Mouse (Mus musculus): ENCODE measurements around the gene Dock6. TPM values are rescaled to one million over a fixed set of nuclear protein-coding genes. Genes with fewer than 3 reads are reported as not detected.
"Not testable (repeated sequence)": the region's sequence is repeated elsewhere in the genome, so short reads cannot be mapped to it uniquely, and the experiment has no call there.

Gene Dock6
- polyA plus RNA-seq, 1 experiment from 2014 or later: 5.3 TPM

DNA sequence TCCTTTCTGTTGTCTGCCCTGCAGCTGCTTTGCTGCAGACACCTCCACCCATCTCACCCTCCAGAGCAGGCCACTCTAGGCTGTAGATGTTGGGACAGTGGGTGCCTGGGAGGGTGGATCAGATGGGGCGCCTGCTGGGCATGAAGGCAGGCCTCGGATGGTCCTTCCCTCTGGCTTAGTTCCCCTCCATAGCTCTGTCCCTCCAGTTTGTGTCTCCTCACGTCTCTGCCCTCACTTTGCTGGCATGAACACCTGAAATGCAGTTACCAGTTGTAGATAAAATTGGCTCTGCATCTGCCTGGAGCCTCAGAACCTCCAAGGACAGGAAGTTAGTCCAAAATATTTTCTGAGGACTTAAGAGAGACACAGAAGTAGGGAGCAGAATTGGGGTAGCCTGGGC, 55.5 kb downstream of the Dock6 start:
- no peak overlapping the region for H3K27ac ChIP-seq (ENCODE audit: low read length)
- H3K4me1 ChIP-seq (ENCODE audit: control insufficient read depth, low read depth, low read length): peaks cover 17% of the 10 kb centered on the region
- peaks cover 4% of the 10 kb centered on the region for H3K27me3 ChIP-seq (ENCODE audit: control insufficient read depth, insufficient read depth, low read depth, low read length)
- no peak overlapping the region for H3K4me3 ChIP-seq (ENCODE audit: low read depth, low read length)
- H3K4me2 ChIP-seq (ENCODE audit: low read depth, low read length): peak overlapping the region; percentile 89; the same call in 1 of the 2 replicates
- no peak overlapping the region for H3K9ac ChIP-seq (ENCODE audit: low read depth, low read length)
- H3K9me3 ChIP-seq (replicated peaks; ENCODE audit: control insufficient read depth, low read length): no peaks in the 10 kb centered on the region
- H3K36me3 ChIP-seq (ENCODE audit: control insufficient read depth, insufficient read depth): peaks cover 3% of the 10 kb centered on the region; the same call in 1 of the 2 replicates
- ATAC-seq (ENCODE audit: low read depth): no peak
- 44% methylated on average over 3 of the region's 3 CpGs for WGBS (ENCODE audit: insufficient replicate concordance)

GRCm38 (mm10) chr9:21796259-21796658, 56.2 kb downstream of the Dock6 start:
- H3K4me1 ChIP-seq (ENCODE audit: control insufficient read depth, low read depth, low read length): peaks cover 17% of the 10 kb centered on the region
- 0 out of 2 replicates have a peak overlapping the region, but pooled peaks have one; percentile 24 for H3K4me2 ChIP-seq (ENCODE audit: low read depth, low read length)
- WGBS (ENCODE audit: insufficient replicate concordance): 31% methylated on average over 3 of the region's 3 CpGs
- H3K4me3 ChIP-seq (ENCODE audit: low read depth, low read length): peak overlapping the region; percentile 6; the same call in 1 of the 2 replicates
- no peak for ATAC-seq (ENCODE audit: low read depth)
- peaks cover 4% of the 10 kb centered on the region for H3K27me3 ChIP-seq (ENCODE audit: control insufficient read depth, insufficient read depth, low read depth, low read length)
- no peak overlapping the region for H3K9ac ChIP-seq (ENCODE audit: low read depth, low read length)
- no peak overlapping the region for H3K27ac ChIP-seq (ENCODE audit: low read length)
- peaks cover 3% of the 10 kb centered on the region; the same call in 1 of the 2 replicates for H3K36me3 ChIP-seq (ENCODE audit: control insufficient read depth, insufficient read depth)
- no peaks in the 10 kb centered on the region for H3K9me3 ChIP-seq (replicated peaks; ENCODE audit: control insufficient read depth, low read length)

- no peak overlapping the region for H3K4me2 ChIP-seq (ENCODE audit: low read depth, low read length)
- no peak for ATAC-seq (ENCODE audit: low read depth)
- peaks cover 3% of the 10 kb centered on the region; the same call in 1 of the 2 replicates for H3K36me3 ChIP-seq (ENCODE audit: control insufficient read depth, insufficient read depth)
- no peak overlapping the region for H3K4me3 ChIP-seq (ENCODE audit: low read depth, low read length)
- WGBS (ENCODE audit: insufficient replicate concordance): 62% methylated on average over 5 of the region's 5 CpGs
- no peak overlapping the region for H3K9ac ChIP-seq (ENCODE audit: low read depth, low read length)
- H3K9me3 ChIP-seq (replicated peaks; ENCODE audit: control insufficient read depth, low read length): no peaks in the 10 kb centered on the region
- H3K27ac ChIP-seq (ENCODE audit: low read length): no peak overlapping the region
- peaks cover 4% of the 10 kb centered on the region for H3K27me3 ChIP-seq (ENCODE audit: control insufficient read depth, insufficient read depth, low read depth, low read length)
- peaks cover 17% of the 10 kb centered on the region for H3K4me1 ChIP-seq (ENCODE audit: control insufficient read depth, low read depth, low read length)
Observed at GRCm38 (mm10) chr9:21795579-21795978, 56.9 kb downstream of the Dock6 start.

DNA sequence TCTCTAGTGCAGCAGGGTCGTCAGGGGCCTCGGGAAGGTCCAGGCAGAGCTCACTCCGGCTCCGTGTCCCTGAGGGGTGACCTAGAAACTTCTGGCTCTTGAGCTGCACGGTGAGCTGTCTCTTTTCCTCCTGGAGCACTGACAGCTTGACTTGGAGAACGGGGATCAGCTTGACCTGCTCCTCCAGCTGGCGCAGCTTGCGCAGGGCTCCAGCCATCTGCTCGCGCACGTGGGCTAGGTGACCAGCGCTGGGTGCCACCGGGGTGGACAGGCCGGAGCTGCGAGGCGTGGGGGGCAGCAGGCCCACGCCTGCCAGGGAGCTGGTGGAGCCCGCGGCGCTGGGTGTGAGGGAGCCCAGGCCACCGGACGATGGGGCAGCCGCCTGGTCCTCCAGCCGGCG, 57.5 kb downstream of the Dock6 start:
- 81% methylated on average over 23 of the region's 25 CpGs for WGBS (ENCODE audit: insufficient replicate concordance)
- peaks cover 4% of the 10 kb centered on the region for H3K27me3 ChIP-seq (ENCODE audit: control insufficient read depth, insufficient read depth, low read depth, low read length)

DNA sequence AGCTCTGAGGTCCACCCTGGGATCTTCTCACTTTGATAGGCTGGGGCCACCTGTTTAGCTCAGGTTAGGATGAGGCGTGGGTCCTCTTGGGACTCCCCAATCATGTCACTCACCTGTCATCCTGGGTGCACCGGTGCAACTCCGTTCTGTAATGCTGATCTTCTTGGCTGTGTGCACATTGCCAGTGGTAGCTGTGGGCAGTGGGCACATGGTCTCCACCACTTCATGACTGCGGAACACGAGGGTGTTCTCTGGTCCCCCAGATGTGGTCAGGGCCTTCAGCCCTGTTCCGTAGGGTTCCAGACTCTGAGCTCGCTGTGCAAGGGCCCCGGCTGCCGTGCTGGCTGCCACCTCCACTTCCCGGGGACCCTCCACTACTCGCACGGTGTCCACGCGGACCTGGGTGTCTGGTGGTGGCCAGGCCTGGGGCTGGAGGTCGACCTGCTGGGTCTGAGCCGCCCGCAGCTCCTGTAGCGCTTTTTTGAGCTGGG, 58.0 kb downstream of the Dock6 start:
- Histone ChIP-seq H3K27ac (ENCODE audit: low read length) (no peak overlapping the region), H3K27me3 (ENCODE audit: control insufficient read depth, insufficient read depth, low read depth, low read length) (peaks cover 4% of the 10 kb centered on the region), H3K4me2 (ENCODE audit: low read depth, low read length) (no peak overlapping the region), H3K4me3 (ENCODE audit: low read depth, low read length) (no peak overlapping the region), H3K9ac (ENCODE audit: low read depth, low read length) (no peak overlapping the region), H3K4me1 (ENCODE audit: control insufficient read depth, low read depth, low read length) (peaks cover 17% of the 10 kb centered on the region), H3K9me3 (replicated peaks; ENCODE audit: control insufficient read depth, low read length) (no peaks in the 10 kb centered on the region), H3K36me3 (ENCODE audit: control insufficient read depth, insufficient read depth) (peaks cover 3% of the 10 kb centered on the region; the same call in 1 of the 2 replicates)
- no peak for ATAC-seq (ENCODE audit: low read depth)
- 85% methylated on average over 18 of the region's 18 CpGs for WGBS (ENCODE audit: insufficient replicate concordance)

More for the DNA sequence above, 57.5 kb downstream of the Dock6 start:
- peaks cover 3% of the 10 kb centered on the region; the same call in 1 of the 2 replicates for H3K36me3 ChIP-seq (ENCODE audit: control insufficient read depth, insufficient read depth)
- H3K4me2 ChIP-seq (ENCODE audit: low read depth, low read length): no peak overlapping the region
- no peak overlapping the region for H3K27ac ChIP-seq (ENCODE audit: low read length)
- H3K9me3 ChIP-seq (replicated peaks; ENCODE audit: control insufficient read depth, low read length): no peaks in the 10 kb centered on the region
- peaks cover 17% of the 10 kb centered on the region for H3K4me1 ChIP-seq (ENCODE audit: control insufficient read depth, low read depth, low read length)
- no peak for ATAC-seq (ENCODE audit: low read depth)
- no peak overlapping the region for H3K4me3 ChIP-seq (ENCODE audit: low read depth, low read length)
- no peak overlapping the region for H3K9ac ChIP-seq (ENCODE audit: low read depth, low read length)

- not testable (repeated sequence) for H3K4me2 ChIP-seq (ENCODE audit: low read depth, low read length); H3K9ac ChIP-seq (ENCODE audit: low read depth, low read length); ATAC-seq (ENCODE audit: low read depth); H3K9me3 ChIP-seq (replicated peaks; ENCODE audit: control insufficient read depth, low read length); H3K36me3 ChIP-seq (ENCODE audit: control insufficient read depth, insufficient read depth); H3K27ac ChIP-seq (ENCODE audit: low read length); H3K4me3 ChIP-seq (ENCODE audit: low read depth, low read length); H3K27me3 ChIP-seq (ENCODE audit: control insufficient read depth, insufficient read depth, low read depth, low read length)
- 77% methylated on average over 6 of the region's 6 CpGs for WGBS (ENCODE audit: insufficient replicate concordance)
- H3K4me1 ChIP-seq (ENCODE audit: control insufficient read depth, low read depth, low read length): peaks cover 15% of the 10 kb centered on the region
Observed at GRCm38 (mm10) chr9:21793507-21793906, 58.9 kb downstream of the Dock6 start.

GRCm38 (mm10) chr9:21792644-21793043, 59.8 kb downstream of the Dock6 start:
- WGBS (ENCODE audit: insufficient replicate concordance): 19% methylated on average over 8 of the region's 8 CpGs
- ATAC-seq (ENCODE audit: low read depth): no peak
- H3K9me3 ChIP-seq (replicated peaks; ENCODE audit: control insufficient read depth, low read length): no peaks in the 10 kb centered on the region
- H3K27ac ChIP-seq (ENCODE audit: low read length): no peak overlapping the region
- no peak overlapping the region for H3K4me2 ChIP-seq (ENCODE audit: low read depth, low read length)
- peaks cover 3% of the 10 kb centered on the region; the same call in 1 of the 2 replicates for H3K36me3 ChIP-seq (ENCODE audit: control insufficient read depth, insufficient read depth)
- peaks cover under 1% of the 10 kb centered on the region for H3K27me3 ChIP-seq (ENCODE audit: control insufficient read depth, insufficient read depth, low read depth, low read length)
- no peak overlapping the region for H3K4me3 ChIP-seq (ENCODE audit: low read depth, low read length)
- no peak overlapping the region for H3K9ac ChIP-seq (ENCODE audit: low read depth, low read length)
- peaks cover 8% of the 10 kb centered on the region for H3K4me1 ChIP-seq (ENCODE audit: control insufficient read depth, low read depth, low read length)

DNA sequence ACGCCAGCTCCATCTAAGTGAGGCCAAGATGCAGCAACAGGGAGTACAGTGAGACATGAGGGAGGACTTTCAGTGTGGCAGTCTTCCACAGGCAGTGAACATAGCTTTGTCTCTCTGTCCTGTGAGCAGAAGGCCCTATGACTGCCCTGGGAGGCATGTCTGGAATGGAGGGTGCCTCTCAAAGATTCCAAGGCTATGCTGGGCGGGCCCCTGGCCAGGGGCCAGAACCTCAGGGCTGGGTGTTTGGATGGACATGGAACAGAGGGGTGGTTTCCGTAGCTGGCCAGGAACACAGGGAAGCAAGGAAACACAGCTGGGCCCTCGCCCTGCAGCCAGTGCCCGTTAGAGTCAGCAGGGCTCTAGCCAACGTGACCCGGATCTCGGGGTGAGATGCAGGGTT, 60.6 kb downstream of the Dock6 start:
- no peaks in the 10 kb centered on the region for H3K9me3 ChIP-seq (replicated peaks; ENCODE audit: control insufficient read depth, low read length)
- H3K4me2 ChIP-seq (ENCODE audit: low read depth, low read length): no peak overlapping the region
- H3K4me3 ChIP-seq (ENCODE audit: low read depth, low read length): no peak overlapping the region
- H3K27ac ChIP-seq (ENCODE audit: low read length): no peak overlapping the region
- WGBS (ENCODE audit: insufficient replicate concordance): 64% methylated on average over 8 of the region's 8 CpGs
- peaks cover 8% of the 10 kb centered on the region for H3K4me1 ChIP-seq (ENCODE audit: control insufficient read depth, low read depth, low read length)
- no peak overlapping the region for H3K9ac ChIP-seq (ENCODE audit: low read depth, low read length)
- ATAC-seq (ENCODE audit: low read depth): 0 out of 2 replicates have a peak, but pooled peaks have one; percentile 30
- H3K36me3 ChIP-seq (ENCODE audit: control insufficient read depth, insufficient read depth): peaks cover 3% of the 10 kb centered on the region; the same call in 1 of the 2 replicates
- H3K27me3 ChIP-seq (ENCODE audit: control insufficient read depth, insufficient read depth, low read depth, low read length): no peaks in the 10 kb centered on the region

DNA sequence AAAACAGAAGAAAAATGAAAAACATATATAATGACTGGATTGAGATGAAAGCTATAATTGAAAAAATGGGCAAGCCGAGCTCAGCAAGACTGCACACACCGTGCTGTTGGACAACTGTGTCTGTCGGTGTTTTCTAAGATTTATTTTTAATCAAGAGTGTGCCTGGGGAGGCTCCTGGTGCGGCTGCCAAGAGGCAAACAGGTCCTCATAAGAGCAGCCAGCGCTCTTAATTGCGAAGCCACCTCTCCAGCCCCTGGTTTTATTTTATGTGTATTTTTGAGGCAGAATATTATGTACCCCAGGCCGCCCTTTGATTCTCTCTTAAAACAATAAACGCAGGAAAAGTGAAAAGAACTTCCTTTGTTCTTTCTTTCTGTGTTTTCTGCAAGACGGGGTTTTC, 64.2 kb downstream of the Dock6 start:
- H3K9me3 ChIP-seq (replicated peaks; ENCODE audit: control insufficient read depth, low read length): no peaks in the 10 kb centered on the region
- no peaks in the 10 kb centered on the region; the same call in none of the 2 replicates for H3K4me1 ChIP-seq (ENCODE audit: control insufficient read depth, low read depth, low read length)
- WGBS (ENCODE audit: insufficient replicate concordance): 75% methylated on average over 9 of the region's 9 CpGs
- no peak overlapping the region for H3K4me2 ChIP-seq (ENCODE audit: low read depth, low read length)
- no peak for ATAC-seq (ENCODE audit: low read depth)
- no peaks in the 10 kb centered on the region for H3K27me3 ChIP-seq (ENCODE audit: control insufficient read depth, insufficient read depth, low read depth, low read length)
- H3K4me3 ChIP-seq (ENCODE audit: low read depth, low read length): no peak overlapping the region
- no peak overlapping the region for H3K27ac ChIP-seq (ENCODE audit: low read length)
- no peak overlapping the region for H3K9ac ChIP-seq (ENCODE audit: low read depth, low read length)
- no peaks in the 10 kb centered on the region for H3K36me3 ChIP-seq (ENCODE audit: control insufficient read depth, insufficient read depth)

All from liver, embryonic 16.5 days (tissue).